Mouse (Mus musculus) liver, adult (tissue): ENCODE data around the gene Csde1.

Source experiments
- GATA4 ChIP-seq: IDR thresholded peaks from 2 replicates; pipeline ENCODE4 v1.6.1; 2014; ENCODE audit warnings: mild to moderate bottlenecking, low read length; ENCODE audit not compliant: insufficient replicate concordance

Gene Csde1

DNA sequence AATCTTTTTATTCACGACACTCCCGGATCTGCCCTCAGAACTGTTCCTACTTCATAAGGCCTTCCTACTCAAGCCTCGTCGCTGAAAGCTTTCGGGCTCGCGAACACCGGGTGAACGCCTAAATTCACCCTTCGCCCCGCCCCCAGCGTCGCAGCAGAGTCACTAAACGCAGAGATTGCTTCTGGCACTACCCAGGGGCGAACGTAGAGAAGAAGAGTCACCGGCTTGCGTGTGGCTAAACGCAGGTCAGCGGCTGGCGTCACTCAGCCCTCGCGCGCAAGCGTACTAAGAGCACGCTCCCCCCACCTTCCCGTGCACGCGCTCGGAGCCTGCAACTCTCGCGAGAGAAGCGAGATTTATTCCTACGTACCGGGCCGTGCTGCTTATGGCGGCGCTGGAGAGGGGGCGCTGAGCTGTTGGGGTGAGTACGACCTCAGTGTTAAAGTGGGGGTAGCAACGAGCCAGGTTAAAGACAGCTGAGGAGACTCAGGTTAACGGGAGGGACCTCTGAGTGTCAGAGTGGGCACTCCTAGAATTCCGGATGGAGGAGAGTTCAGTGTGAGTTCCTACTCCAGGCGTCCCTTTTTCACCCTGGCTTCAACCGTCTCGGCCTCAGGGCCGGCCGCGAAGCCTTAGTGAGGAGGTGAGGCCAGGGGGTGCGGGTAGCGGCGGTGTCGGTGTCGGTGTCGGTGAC, at the start of gene Csde1:
TSS of gene Csde1 (plus strand) at position 178 of the 694 bp plus-strand sequence.
- peak; percentile 52; the same call in 1 of the 2 replicates for TF ChIP-seq GATA4

DNA sequence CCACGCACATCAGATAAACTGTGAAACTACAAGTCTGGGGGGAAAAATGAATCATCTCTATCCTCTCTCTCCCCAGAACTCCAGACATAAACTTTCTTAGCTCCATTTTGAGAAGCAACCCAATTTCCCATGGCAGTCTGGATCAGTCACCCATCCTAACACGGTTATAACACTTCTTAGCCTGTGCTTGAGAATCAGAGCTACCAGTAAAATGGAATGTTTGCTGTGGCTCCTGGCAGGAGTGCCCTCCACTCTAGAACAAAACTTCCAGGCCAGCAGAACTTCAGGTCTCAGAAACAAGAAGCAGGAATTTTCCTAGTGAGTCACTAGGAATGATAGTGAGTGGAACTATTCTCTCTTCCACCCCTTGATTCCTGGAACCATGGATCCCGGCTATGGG, 49.7 kb upstream of the Csde1 start:
- no peak for TF ChIP-seq GATA4

DNA sequence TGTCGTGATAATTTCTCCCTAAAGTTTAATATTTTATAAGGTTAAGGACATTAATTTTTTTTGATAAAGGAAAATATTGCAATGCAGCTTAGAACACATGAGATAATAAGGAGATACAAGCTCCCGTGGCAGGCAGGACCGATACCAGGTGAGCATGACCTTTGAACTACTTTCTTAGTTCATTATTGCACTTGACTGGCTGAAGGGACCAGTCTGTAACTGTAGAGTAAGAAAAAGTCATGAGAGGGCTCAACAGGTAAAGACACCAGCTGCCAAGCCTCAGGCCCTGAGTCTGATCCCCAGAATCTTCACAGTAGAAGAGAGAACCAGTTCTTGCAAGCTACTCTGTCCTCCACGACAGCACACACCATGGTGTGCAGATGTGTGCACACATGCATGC, 43.3 kb upstream of the Csde1 start:
- no peak for TF ChIP-seq GATA4

DNA sequence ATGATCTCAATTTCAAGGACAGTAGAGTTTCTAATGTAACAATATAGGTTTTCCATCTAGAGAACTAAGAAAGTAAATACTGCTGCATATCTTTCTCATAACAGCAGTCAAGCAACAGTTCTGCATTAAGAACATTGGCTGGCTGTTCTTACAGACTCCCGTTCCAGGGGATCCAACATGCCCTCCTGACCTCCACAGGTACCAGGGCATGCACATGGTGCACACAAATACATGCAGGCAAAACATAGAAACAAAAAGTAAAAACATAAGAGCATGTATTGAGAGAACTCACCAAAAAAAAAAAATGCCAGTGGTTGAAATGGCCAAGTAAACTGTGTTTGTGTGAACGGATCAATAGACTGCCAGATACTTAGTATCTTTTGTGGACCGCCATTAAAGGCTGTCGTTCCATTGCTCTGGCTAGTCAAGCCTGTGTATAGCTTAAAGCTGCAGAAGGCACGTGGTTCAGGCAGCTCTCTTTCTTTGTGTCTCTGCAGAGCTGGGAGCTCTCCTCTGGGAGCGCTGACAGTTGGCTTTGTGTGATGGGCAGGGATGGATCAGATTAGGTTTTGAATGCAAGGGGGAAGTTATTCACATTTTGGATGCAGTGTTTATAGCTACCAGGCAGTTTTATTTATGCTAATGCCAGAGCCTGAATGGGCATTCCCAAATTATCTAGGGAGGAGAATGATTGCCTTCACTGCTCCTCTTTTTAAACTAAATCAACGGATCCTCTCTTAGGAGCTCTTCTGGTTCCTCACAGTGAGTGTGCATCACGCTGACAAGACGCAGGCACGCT, 40.5 kb upstream of the Csde1 start:
- no peak for TF ChIP-seq GATA4

DNA sequence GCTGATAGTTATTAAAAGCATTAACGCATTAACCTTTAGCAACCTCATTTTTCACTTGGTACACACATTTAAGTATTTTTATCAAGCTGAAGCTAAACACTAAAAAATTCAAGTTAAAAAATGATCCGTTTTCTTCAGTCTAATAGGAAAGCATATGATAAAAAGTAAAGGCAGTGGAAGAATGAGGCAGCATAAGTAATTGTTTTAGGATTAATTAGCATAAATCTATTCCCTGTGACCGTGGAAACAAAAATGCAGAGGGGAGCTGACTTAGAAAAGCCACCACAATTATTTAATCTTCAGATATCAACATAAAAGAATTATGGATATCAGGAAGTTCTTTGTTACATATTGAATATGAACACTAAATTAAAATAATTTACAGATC, 39.9 kb upstream of the Csde1 start:
- TF ChIP-seq GATA4 = no peak

DNA sequence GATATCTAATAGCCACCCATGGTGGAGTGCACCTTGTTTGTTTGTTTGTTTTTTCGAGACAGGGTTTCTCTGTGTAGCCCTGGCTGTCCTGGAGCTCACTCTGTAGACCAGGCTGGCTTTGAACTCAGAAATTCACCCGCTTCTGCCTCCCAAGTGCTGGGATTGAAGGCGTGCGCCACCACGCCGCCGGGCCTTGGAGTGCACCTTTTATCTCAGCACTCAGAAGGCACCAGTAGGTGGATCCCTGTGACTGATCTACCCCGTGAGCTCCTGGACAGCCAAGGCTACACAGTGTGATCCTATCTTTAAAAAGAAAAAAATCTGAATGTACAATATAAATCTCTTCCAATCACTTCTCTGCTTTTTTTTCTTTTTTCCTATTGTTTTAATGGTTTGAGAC, 29.2 kb upstream of the Csde1 start:
- TF ChIP-seq GATA4 = no peak

DNA sequence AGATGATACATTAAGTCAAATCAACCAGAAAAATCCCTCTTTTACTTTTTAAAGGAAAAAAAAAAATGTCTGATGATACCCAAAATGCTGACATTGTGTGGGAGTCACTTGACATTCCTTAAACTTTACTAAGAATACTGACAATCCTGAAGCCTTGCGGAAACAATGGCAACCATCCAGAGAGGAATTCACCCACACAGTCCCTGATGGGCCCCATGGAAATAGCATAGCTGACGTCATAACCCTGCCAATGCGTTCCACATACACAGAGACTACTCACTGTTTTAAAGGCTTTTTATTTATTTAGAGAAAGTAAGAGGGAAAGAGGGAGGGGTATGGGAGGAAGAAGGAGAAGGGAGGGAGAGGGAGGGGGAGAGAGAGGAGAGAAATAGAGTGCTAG, 27.3 kb upstream of the Csde1 start:
- TF ChIP-seq GATA4 = no peak

DNA sequence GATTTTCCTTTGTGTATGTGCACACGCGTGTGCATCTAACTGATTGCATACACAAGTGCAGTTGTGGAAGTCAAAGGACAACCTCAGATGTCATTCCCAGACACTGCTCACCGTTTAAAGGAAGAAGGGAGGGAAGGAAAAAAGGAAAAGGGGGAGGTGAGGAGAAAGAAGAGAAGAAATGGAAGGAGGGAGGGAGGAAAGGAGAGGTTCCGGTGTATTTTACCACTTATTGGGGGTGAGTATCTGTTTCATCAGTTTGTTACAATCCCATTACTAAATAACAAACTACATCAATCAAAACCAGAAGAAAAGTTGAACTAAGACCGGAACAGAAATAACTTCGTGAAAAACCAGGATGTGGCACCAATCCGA, 25.0 kb upstream of the Csde1 start:
- TF ChIP-seq GATA4 = no peak

DNA sequence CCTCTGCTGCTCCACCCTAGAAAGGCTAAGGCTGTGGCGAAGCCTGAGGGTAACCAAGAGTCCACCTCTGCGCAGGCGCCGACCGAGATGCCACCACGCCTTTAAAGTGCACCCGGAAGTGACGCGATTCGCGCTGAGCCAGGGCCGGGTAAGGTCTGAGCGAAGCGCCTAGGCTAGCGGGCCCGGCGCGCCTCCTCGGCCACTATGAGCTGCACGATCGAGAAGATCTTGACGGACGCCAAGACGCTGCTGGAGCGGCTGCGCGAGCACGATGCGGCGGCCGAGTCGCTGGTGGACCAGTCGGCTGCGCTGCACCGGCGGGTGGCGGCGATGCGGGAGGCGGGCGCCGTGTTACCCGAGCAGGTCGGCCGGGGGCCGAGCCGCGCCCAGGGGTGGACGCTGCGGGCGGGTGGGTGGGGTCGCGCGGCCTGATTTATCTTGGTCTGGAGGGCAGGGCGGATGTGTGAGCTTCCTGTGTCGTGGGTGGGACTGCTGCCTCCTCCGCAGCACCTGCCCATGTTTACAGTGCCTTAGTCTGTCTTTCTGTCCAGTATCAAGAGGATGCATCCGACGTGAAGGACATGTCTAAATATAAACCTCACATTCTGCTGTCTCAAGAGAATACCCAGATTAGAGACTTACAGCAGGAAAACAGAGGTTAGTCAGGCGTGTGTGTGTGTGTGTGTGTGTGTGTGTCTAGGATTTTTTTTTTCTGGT, 24.5 kb upstream of the Csde1 start, which contains the start of gene Sike1:
TSS of gene Sike1 (plus strand) at position 104 of the 717 bp plus-strand sequence.
- TF ChIP-seq GATA4 = no peak; the same call in 1 of the 2 replicates

DNA sequence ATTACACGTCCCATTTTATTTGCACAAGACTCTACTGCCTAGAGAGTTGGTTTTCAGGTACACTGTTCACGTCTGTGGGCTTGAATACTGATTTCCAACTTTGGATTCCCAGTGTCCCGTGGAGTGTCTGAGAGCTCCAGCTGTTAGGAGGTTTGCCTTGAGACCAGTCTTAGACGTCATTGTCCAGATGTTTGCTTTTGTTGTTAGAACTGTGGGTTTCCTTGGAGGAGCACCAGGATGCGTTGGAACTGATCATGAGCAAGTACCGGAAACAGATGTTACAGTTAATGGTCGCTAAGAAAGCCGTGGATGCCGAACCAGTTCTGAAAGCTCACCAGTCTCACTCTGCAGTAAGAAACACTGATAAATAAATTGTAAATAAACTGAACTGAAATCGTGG, 23.2 kb upstream of the Csde1 start:
- no peak for TF ChIP-seq GATA4

DNA sequence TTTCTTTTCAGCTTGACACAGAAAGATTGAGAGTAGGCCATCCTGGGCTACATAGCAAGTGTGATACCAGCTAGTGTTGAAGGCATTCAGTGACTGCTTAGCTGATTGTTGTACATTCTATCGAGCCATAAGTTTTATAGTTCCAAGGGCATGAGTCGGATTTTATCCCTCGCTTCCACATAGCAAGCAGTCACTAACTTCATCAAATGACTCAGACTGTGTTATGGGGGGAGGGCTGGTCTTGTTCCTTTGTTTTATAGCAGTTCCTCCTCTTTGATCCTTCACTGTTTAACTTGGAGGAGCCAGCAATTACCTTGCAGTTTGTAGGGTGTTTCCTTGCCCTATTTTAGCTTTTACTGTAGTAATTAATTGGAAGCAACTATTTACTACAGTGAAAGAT, 22.6 kb upstream of the Csde1 start:
- TF ChIP-seq GATA4 = no peak

DNA sequence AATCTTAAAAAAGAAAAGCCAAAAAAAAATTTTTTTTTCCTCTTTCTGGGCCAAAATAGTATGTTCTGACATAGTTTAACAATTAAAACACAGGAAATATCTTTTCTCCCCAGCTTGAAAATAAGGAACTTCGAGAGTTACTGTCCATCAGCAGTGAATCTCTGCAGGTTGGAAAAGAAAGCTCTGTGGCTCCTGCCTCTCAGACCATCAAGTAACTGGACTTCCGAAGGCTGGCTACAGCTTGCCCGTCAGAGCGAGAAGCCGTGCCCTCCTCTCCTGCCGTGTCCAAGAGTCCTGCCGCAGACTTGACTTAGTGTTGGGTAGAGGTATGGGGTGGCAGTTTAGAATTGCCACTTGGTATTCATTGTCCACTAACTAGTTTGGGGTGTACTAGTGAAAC, 18.6 kb upstream of the Csde1 start:
- TF ChIP-seq GATA4 = no peak

DNA sequence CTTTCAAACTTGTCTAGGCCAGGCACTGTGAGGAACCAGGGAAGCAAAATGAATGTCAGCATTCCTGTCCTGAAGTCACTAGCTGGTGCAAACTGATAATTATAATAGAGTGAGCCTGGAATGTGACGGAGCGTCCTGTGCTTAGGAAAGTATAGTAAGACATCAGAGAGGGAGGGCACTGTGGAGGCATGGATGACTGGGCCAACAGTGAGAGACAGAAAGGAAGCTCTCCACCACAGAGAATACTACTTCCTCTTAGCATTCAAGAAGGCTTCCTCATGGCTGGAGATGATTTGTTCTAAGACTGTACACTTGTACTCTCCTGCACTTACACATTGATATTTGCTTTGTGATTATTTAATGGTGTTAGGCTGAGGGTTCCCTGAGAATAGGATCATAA, 2.9 kb upstream of the Csde1 start:
- no peak for TF ChIP-seq GATA4

DNA sequence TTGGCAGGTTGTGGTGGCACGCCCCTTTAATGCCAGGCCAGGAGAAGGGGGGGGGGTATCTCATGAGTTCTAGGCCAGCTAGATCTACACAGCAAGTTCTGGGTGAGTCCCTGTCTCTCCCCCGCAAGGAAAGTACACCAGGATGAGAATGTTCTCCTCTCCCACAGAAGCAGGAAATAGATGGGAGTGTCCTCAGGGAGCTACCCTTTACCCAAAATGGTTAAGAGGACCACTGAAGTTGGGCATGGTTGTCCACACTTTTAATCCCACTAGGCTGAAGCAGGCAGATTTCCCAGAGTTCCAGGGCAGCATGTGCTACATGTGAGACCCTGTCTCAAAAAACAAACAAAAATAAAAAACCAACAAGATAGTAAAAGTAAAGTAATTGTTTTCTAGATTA, 764 bp upstream of the Csde1 start:
- TF ChIP-seq GATA4 = no peak

DNA sequence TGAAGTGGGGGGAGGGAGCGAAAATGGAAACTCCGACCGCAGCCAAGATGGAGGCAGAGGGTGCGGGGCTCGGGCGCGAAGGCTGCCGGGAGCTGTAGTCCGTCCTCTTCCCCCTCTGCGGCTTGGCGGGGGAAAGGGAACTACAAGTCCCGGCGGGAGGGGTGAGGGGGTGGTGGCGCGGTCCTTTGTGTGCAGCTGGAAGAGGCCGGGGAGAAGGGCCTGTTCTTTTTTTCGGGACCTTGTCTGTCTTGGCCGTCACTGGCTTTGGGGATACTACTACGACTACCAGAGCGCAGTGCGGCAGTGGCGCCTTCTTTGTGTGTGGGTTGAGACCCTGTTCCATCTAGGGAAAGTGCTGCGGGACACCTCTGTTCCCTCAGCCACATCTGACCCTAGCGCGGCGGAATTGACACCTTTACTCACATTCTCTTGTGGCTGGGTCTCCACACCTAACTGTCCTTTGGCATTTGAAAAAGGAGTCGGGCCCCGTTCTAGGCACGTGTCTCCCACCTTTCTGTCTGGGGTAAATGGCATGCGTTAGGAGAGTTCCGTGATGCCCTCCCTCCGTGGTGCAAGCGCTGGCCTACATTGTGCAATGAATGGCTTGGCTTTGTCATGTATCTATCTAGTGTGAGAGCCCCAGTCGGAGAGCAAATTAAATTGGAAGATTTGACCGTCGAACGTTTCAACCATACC, 865 bp downstream of the Csde1 start:
- TF ChIP-seq GATA4 = no peak
